Comparison of ENCODE assay signal across 10 mouse cellular contexts in genomic region chr5:24053245-24054190, GRCm38 (mm10). TPM values are rescaled to one million over a fixed set of nuclear protein-coding genes. Genes with fewer than 3 reads are reported as not detected.
DNase-seq lines count a peak whose midpoint lies in the region; ATAC-seq and TF ChIP-seq lines count a peak whose summit lies in the region.
"Had no signal": no experiment of that assay in that cellular context is flagged by ENCODE, and none has a peak within 500 bp of the region (broad histone marks: within the 10 kb centered on the region; RNA-seq: fewer than 3 reads in every experiment).

No protein-coding gene starts in this region.

- H3K27ac ChIP-seq in hindbrain, postnatal 0 days: 0 out of 2 replicates have a peak overlapping the region, but pooled peaks have one; percentile 32
- no peak overlapping the region for H3K27ac ChIP-seq in hindbrain, embryonic 11.5 days (ENCODE audit: low read depth, low read length)
- H3K27ac ChIP-seq in heart, embryonic 11.5 days (ENCODE audit: low read depth, low read length): peak overlapping the region; percentile 70
- no peak overlapping the region for H3K27ac ChIP-seq in midbrain, embryonic 11.5 days (ENCODE audit: low read depth, low read length)
- H3K27ac ChIP-seq: embryonic facial prominence, embryonic 12.5 days; macrophage had no signal

- no peak overlapping the region for H3K9ac ChIP-seq in hindbrain, postnatal 0 days (replicated peaks; ENCODE audit: low read length)
- no peak overlapping the region for H3K9ac ChIP-seq in hindbrain, embryonic 11.5 days (ENCODE audit: low read depth, low read length)
- H3K9ac ChIP-seq in heart, embryonic 11.5 days (ENCODE audit: low read depth, low read length): no peak overlapping the region
- no peak overlapping the region for H3K9ac ChIP-seq in midbrain, embryonic 11.5 days (ENCODE audit: low read length)
- H3K9ac ChIP-seq: embryonic facial prominence, embryonic 12.5 days had no signal

- no peaks in the 10 kb centered on the region for H3K27me3 ChIP-seq in hindbrain, postnatal 0 days (ENCODE audit: insufficient read depth, low read length)
- no peaks in the 10 kb centered on the region for H3K27me3 ChIP-seq in hindbrain, embryonic 11.5 days (ENCODE audit: control insufficient read depth, insufficient read depth, low read length)
- no peaks in the 10 kb centered on the region for H3K27me3 ChIP-seq in Patski
- H3K27me3 ChIP-seq in heart, embryonic 11.5 days (ENCODE audit: control insufficient read depth, insufficient read depth, low read length): no peaks in the 10 kb centered on the region
- H3K27me3 ChIP-seq in midbrain, embryonic 11.5 days (ENCODE audit: control insufficient read depth, insufficient read depth, low read length): no peaks in the 10 kb centered on the region
- H3K27me3 ChIP-seq: embryonic facial prominence, embryonic 12.5 days had no signal

- no peak for ATAC-seq in hindbrain, postnatal 0 days
- no peak for ATAC-seq in hindbrain, embryonic 11.5 days (ENCODE audit: low FRiP score)
- ATAC-seq in Patski: peak; percentile 26
- no peak for ATAC-seq in heart, embryonic 11.5 days (replicated peaks; ENCODE audit: insufficient number of reproducible peaks, low FRiP score, low TSS enrichment)
- ATAC-seq in inflammation-experienced regulatory T-cells, adult 6 months: no peak
- no peak for ATAC-seq in midbrain, embryonic 11.5 days (ENCODE audit: low FRiP score)
- no peak for ATAC-seq in CD4-positive, CD25-positive, alpha-beta regulatory T cell, adult 4 months

- WGBS in hindbrain, postnatal 0 days: 34% methylated on average over 9 of the region's 9 CpGs
- WGBS in hindbrain, embryonic 11.5 days: 81% methylated on average over 9 of the region's 9 CpGs
- WGBS in heart, embryonic 11.5 days (ENCODE audit: insufficient replicate concordance): 44% methylated on average over 9 of the region's 9 CpGs
- WGBS in midbrain, embryonic 11.5 days: 82% methylated on average over 9 of the region's 9 CpGs

- POLR2A ChIA-PET in Patski (lab: Charles Lee): no interaction called here

- peak; percentile 72 for DNase-seq in hindbrain, postnatal 0 days (ENCODE audit: low spot score)
- no peak for DNase-seq in hindbrain, embryonic 11.5 days (ENCODE audit: low spot score)
- DNase-seq in Patski (ENCODE audit: low read depth, low spot score): no peak
- DNase-seq in lung, postnatal 10 days: peak; percentile 65
- DNase-seq in midbrain, embryonic 11.5 days (ENCODE audit: low spot score, missing footprints): no peak

- no peak overlapping the region for H3K4me2 ChIP-seq in hindbrain, postnatal 0 days (ENCODE audit: low read depth, low read length)
- H3K4me2 ChIP-seq in hindbrain, embryonic 11.5 days (replicated peaks; ENCODE audit: low read depth, low read length): no peak overlapping the region
- peak overlapping the region; percentile 39; the same call in 1 of the 2 replicates for H3K4me2 ChIP-seq in heart, embryonic 11.5 days
- no peak overlapping the region for H3K4me2 ChIP-seq in midbrain, embryonic 11.5 days
- H3K4me2 ChIP-seq: embryonic facial prominence, embryonic 12.5 days had no signal

- H3K9me3 ChIP-seq in hindbrain, postnatal 0 days (ENCODE audit: low read length): peaks cover 4% of the 10 kb centered on the region; the same call in 1 of the 2 replicates
- H3K9me3 ChIP-seq in hindbrain, embryonic 11.5 days (ENCODE audit: control insufficient read depth, low read length): no peaks in the 10 kb centered on the region
- H3K9me3 ChIP-seq in heart, embryonic 11.5 days (replicated peaks; ENCODE audit: control insufficient read depth, low read length): peaks cover 6% of the 10 kb centered on the region; the same call in 1 of the 2 replicates
- no peaks in the 10 kb centered on the region for H3K9me3 ChIP-seq in midbrain, embryonic 11.5 days (ENCODE audit: control insufficient read depth, low read length)

- CTCF ChIA-PET in Patski (lab: Charles Lee): interaction anchor here (1.1 to 1.5 kb wide), 2 partner anchors 14 to 163 kb away, joined by 3 to 5 read pairs; no protein-coding TSS in a partner anchor

- in situ Hi-C loops in Patski (cut with MboI; ENCODE audit: low pct_unique_long_range_greater_than_20kb): no loop called here

- H3K36me3 ChIP-seq in hindbrain, postnatal 0 days (ENCODE audit: insufficient read depth, low read length): no peaks in the 10 kb centered on the region
- no peaks in the 10 kb centered on the region for H3K36me3 ChIP-seq in hindbrain, embryonic 11.5 days (ENCODE audit: control insufficient read depth, insufficient read depth, low read length)
- no peaks in the 10 kb centered on the region for H3K36me3 ChIP-seq in heart, embryonic 11.5 days (ENCODE audit: control insufficient read depth, insufficient read depth, low read length)
- H3K36me3 ChIP-seq in midbrain, embryonic 11.5 days (ENCODE audit: control insufficient read depth, insufficient read depth, low read length): no peaks in the 10 kb centered on the region
- H3K36me3 ChIP-seq: embryonic facial prominence, embryonic 12.5 days had no signal

- no peak for TF ChIP-seq CTCF in hindbrain, postnatal 0 days (IDR thresholded peaks at IDR 0.05; ENCODE audit: low read depth)
- TF ChIP-seq CTCF in Patski (IDR thresholded peaks at IDR 0.05): no peak

- H3K4me3 ChIP-seq in hindbrain, postnatal 0 days (ENCODE audit: low read length): no peak overlapping the region
- H3K4me3 ChIP-seq in hindbrain, embryonic 11.5 days (ENCODE audit: low read depth, low read length): no peak overlapping the region
- no peak overlapping the region for H3K4me3 ChIP-seq in heart, embryonic 11.5 days (ENCODE audit: low read depth, low read length)
- no peak overlapping the region for H3K4me3 ChIP-seq in midbrain, embryonic 11.5 days (ENCODE audit: low read depth, low read length)
- H3K4me3 ChIP-seq: embryonic facial prominence, embryonic 12.5 days had no signal

- no peaks in the 10 kb centered on the region for H3K4me1 ChIP-seq in hindbrain, postnatal 0 days (ENCODE audit: insufficient read depth, low read length)
- H3K4me1 ChIP-seq in hindbrain, embryonic 11.5 days (replicated peaks; ENCODE audit: control insufficient read depth, insufficient read depth, low read length): no peaks in the 10 kb centered on the region
- H3K4me1 ChIP-seq in heart, embryonic 11.5 days (ENCODE audit: control insufficient read depth, insufficient read depth, low read length): peaks cover 8% of the 10 kb centered on the region
- no peaks in the 10 kb centered on the region for H3K4me1 ChIP-seq in midbrain, embryonic 11.5 days (ENCODE audit: control insufficient read depth, insufficient read depth, low read length)

RNA-seq across cellular contexts. Expression of gene Fam126a, which starts 23.0 kb away (rescaled TPM):
- total RNA-seq in hindbrain, postnatal 0 days (2014; rRNA removed): 24.5 and 26.6 TPM in 2 replicates
- 16.5 and 17.7 TPM in 2 replicates for polyA plus RNA-seq in hindbrain, postnatal 0 days (2015; fragmentation: Nextera tagmentation; extraction: Ambion mirVana)
- 38.8 and 42.1 TPM in 2 replicates for polyA plus RNA-seq in hindbrain, embryonic 11.5 days (2014; fragmentation: Nextera tagmentation; extraction: Ambion mirVana)
- polyA plus RNA-seq in Patski (2021): 29.9 TPM
- polyA plus RNA-seq in heart, embryonic 11.5 days (2014; fragmentation: Nextera tagmentation; extraction: Ambion mirVana): 32.7 and 41.2 TPM in 2 replicates
- polyA plus RNA-seq in inflammation-experienced regulatory T-cells, adult 6 months (2017; shearing (Covaris generic)): 1 to 10 TPM; 6.5 to 9.3 (median 6.8) TPM
- polyA plus RNA-seq in midbrain, embryonic 11.5 days (2014; fragmentation: Nextera tagmentation; extraction: Ambion mirVana): 34.3 and 36.0 TPM in 2 replicates
- 1 to 10 TPM; 8.7 TPM for polyA plus RNA-seq in CD4-positive, CD25-positive, alpha-beta regulatory T cell, adult 4 months (2017; shearing (Covaris generic))

RNA-seq across cellular contexts. Expression of gene Klhl7, which starts 46.9 kb away (rescaled TPM):
- 101 and 127 TPM in 2 replicates for total RNA-seq in hindbrain, postnatal 0 days (2014; rRNA removed)
- 106 and 109 TPM in 2 replicates for polyA plus RNA-seq in hindbrain, postnatal 0 days (2015; fragmentation: Nextera tagmentation; extraction: Ambion mirVana)
- 95.6 and 103 TPM in 2 replicates for polyA plus RNA-seq in hindbrain, embryonic 11.5 days (2014; fragmentation: Nextera tagmentation; extraction: Ambion mirVana)
- polyA plus RNA-seq in Patski (2021): 40.1 TPM
- polyA plus RNA-seq in heart, embryonic 11.5 days (2014; fragmentation: Nextera tagmentation; extraction: Ambion mirVana): 39.0 and 50.4 TPM in 2 replicates
- polyA plus RNA-seq in inflammation-experienced regulatory T-cells, adult 6 months (2017; shearing (Covaris generic)): 10 to 100 TPM in 2 of 3 experiments, 1 to 10 TPM in 1; 4.7 to 13.2 (median 10.3) TPM
- polyA plus RNA-seq in midbrain, embryonic 11.5 days (2014; fragmentation: Nextera tagmentation; extraction: Ambion mirVana): 116 and 123 TPM in 2 replicates
- polyA plus RNA-seq in CD4-positive, CD25-positive, alpha-beta regulatory T cell, adult 4 months (2017; shearing (Covaris generic)): 10 to 100 TPM; 11.9 to 12.8 TPM

Comparison
In these comparisons a context has a peak if more than half of its experiments do, and no peak if none do; other contexts are left out.
1. DNase-seq: peak in hindbrain, postnatal 0 days (single experiment) and lung, postnatal 10 days (single experiment); none in hindbrain, embryonic 11.5 days (single experiment), Patski (single experiment) and midbrain, embryonic 11.5 days (single experiment).
2. H3K27ac ChIP-seq: peak in hindbrain, postnatal 0 days (single experiment) and heart, embryonic 11.5 days (single experiment); none in hindbrain, embryonic 11.5 days (single experiment) and midbrain, embryonic 11.5 days (single experiment).